Mouse (Mus musculus) kidney, postnatal 4 days (tissue): ENCODE data around the gene Thap3.
A peak's percentile ranks its signal among the peaks of the same experiment; 100 is the strongest.

Experiments used
- DNase-seq, 2 experiments: peaks; one replicate each; pipeline ENCODE4 v3.0.0; 2021; ENCODE audit warnings: mixed read lengths in 2 of 2

Thap3 gene

GRCm38 (mm10) chr4:152008622-152009075 is 19.9 kb upstream of the Thap3 start, which contains the start of gene Klhl21:
Gene Klhl21 (plus strand): TSS chr4:152008803.
- DNase-seq = peak; percentile 95 to 97

DNA sequence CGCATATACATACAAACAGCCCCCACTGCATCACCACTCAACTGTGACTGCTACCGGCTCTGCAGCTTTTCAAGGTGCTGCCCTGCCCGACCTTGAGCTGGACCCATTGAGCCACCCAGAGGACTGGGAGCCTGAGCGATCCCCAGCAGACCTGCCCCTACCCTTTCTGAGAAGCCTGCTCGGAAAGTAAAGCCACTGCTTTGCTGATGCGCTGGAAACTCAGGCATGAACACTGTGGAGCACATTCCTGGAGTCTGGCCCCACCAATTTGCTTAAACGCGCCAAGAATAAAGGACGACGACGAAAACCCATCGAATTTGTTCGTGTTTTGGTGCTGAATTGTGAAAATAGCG is 19.3 kb upstream of the Thap3 start:
- peak; percentile 39 to 62 for DNase-seq

GRCm38 (mm10) chr4:152007481-152008147 is 18.8 kb upstream of the Thap3 start:
- peak; percentile 59 to 76 for DNase-seq

DNA sequence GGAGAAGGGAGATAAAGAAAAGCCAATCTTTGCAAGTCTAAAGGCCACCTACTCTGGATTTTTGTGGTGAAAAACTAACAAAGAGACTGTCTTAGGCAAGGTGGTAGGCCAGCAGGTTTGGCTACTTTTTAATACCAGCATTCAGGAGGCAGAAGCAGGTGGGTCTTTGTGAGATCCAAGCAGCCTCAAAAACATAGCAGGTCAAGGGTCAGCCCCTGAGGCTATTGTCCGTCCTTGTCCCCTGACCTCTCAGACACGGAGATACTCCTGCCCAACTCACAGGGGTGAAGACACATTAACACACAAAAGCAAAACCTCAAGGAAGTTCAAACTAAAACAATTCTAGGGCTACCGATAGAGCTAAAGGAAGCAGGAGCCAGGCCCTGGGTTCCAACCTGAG is 18.0 kb upstream of the Thap3 start:
- no peak for DNase-seq

- DNase-seq = no peak
Measured at GRCm38 (mm10) chr4:152006137-152006536, 17.3 kb upstream of the Thap3 start.

DNA sequence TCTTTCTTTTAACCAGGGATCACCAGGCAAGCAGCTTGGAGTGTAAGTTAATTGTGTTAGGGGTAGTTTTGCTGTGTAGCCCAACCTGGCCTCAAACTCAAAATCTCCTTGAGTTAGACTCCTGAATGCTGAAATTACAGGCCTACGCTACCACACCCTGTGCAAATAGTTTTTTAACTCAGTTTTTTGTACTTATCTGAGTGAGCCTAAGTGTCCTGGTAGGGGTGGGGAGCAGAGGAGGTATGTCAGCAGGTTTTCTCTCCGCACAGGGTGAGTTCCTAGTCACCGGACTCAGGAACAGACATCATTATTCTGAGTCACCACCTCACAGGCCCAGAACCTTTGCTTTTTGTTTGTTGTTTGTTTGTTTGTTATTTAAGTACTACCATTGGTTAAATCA is 13.3 kb upstream of the Thap3 start:
- DNase-seq = no peak

DNA sequence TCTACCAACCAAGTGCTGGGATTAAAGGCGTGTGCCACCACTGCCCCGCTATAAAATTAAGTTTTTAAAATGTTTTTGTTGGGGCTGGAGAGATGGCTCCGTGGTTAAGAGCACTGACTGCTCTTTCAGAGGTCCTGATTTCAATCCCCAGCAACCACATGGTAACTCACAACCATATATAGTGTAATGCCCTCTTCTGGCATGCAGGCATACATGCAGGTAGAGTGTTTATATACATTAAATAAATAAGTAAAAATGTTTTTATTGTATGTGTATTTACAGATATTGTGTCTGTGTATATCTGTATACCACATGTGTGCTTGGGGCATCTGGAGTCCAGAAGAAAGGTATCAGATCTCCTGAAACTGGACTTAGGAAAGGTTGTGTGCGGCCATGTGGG is 12.5 kb upstream of the Thap3 start:
- DNase-seq = no peak

GRCm38 (mm10) chr4:152000906-152001305 is 12.1 kb upstream of the Thap3 start:
- DNase-seq = no peak

DNA sequence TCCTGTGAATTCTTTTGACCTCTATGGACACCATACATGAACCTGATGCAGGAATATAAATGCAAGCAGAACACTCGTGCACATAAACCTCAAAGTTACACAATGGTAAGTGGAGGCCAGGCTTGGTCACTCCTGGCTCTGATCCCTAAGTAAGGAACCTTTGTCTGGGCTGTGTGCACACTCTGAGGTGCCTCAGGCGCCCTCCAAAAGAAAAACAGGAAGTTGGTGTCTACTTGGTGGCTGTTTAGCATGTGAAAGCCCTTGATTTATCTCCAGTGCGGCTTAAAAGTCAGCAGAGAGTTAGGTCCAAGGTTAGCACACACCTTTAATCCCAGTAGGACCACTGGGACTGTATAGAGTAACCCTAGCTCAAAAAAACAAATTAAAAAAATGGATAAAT is 10.7 kb upstream of the Thap3 start:
- no peak for DNase-seq

- DNase-seq = no peak
Measured at GRCm38 (mm10) chr4:151997701-151998100, 8.9 kb upstream of the Thap3 start.

DNA sequence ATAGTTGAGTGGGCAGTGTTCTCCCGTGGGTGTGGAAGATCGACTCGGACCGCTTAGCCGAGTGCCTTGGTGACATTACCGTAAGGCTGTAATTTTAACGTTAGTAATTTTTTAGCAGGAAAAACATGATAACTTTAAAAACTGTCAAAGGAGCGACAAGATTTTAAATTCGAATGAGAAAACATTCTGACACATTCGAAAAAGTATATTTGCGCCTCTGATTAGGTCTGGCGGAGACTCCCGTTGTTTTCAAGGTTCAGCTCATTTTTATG is 8.1 kb upstream of the Thap3 start:
- no peak for DNase-seq

- peak; percentile 99 for DNase-seq
Measured at GRCm38 (mm10) chr4:151996173-151996950, 7.6 kb upstream of the Thap3 start, which contains the start of gene Phf13. Gene Phf13 (minus strand): TSS chr4:151996258.

DNA sequence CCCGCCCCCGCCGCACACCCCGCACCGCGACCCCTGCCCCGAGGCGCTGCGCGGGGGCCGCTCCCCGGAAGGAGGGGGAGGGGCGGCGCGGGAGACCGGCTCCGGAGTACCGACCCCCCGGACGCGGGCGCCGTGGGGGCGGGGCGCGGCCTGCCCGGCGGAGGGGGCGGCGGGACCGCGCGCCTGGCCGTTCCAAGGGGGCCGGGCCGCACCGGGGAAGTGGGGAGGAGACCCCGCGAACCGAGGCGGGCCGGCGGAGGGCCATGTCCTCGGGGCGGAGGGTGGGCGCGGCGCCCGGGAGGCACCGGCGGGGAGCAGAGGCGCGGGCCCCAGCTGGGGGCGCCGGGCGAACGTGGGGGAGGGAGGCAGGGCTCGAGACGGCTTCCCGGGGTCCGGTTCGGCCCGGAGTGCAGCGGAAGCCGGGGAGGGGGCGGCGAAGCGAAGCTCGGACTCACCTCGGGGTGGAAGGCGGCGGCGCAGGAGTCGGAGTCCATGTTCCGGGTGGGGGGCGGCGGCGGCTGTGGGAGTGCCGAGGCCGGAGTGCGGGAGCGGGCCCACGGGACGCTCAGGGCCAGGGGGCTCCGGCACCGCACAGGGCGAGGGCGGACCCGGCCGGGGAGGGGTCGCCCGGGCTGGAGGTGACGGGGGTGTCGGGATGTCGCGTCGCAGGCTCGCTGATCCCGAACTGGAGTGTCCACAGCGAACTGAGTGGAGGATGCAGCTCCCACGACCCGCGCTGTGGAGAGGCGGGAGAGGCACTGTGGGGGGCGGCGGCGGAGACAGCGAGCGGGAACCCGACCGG is 6.8 kb upstream of the Thap3 start:
- DNase-seq = peak; percentile 60 to 76

GRCm38 (mm10) chr4:151994228-151995171 is 5.7 kb upstream of the Thap3 start:
- peak; percentile 62 to 72 for DNase-seq

DNA sequence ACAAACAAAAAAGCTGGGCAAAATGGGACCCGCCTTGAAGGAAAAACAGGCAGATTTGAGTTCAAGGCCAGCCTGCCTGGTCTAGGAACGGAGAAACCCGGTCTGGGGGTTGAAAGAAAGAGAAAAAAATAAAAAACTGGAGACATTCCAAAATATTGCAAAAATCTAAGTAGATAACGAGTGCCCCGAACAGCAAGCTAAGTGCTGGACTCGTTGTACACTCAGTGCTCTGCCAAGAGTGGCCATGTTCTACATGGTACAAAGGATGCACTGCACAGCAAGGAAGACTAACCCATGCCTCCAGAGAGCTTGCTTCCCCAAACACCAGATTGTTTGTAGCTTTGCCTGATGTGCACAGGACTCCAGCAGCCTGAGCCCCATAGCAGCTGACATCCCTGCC is 4.2 kb upstream of the Thap3 start:
- DNase-seq = no peak

DNA sequence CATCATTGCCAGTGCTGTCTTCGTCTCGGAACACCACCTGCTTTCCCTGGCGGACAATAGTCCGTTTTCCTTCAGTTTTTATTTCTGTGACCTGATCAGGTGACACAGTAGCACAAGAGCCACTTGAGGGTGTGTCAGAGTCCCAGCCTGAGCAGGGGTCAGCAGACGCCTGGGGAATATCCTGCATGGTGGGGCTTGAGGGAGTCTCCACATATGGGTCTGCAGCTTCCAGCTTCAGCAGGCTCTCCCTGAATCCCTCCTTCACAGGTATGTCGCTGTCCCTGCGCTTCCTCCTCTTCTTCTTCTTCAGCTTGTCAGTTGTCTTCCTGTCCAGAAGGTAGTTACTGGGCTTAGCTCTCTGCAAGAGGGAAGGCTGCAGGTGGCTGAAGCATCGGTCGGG is 3.3 kb upstream of the Thap3 start:
- DNase-seq = no peak

DNA sequence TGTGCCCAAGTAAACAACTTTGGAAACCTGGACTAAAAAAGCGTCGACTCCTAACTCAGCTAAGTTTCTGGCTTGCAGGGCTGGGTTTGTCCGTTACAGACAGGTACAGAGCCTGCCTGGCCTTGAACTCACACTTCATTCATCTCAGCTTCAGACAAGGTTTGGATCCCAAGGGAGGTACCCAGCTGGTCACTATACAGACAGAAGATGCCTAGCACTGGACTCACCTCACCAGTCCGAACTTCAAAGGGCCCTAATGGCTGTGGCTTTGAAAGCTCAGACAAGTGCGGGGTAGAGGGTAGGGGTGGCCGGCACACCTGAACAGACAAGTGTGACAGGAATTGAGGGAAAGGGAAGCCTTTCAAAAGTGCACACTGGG is 302 bp upstream of the Thap3 start:
- no peak for DNase-seq

DNA sequence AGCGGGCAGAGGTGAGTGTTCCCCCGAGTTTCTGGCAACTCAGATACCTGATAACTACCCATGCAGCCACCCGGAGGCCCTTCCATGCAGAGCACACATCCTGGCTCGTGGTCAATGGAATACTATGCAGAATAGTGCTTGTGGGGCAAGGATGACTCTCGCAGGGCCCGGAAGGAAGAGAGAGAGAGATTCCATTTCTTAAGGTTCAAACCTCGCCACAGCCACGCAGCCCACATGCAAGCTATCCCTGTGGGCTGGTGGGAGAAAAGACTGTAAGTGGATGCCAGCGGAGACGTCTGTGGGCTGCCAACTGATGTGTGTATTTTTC is 819 bp downstream of the Thap3 start:
- DNase-seq = no peak

DNA sequence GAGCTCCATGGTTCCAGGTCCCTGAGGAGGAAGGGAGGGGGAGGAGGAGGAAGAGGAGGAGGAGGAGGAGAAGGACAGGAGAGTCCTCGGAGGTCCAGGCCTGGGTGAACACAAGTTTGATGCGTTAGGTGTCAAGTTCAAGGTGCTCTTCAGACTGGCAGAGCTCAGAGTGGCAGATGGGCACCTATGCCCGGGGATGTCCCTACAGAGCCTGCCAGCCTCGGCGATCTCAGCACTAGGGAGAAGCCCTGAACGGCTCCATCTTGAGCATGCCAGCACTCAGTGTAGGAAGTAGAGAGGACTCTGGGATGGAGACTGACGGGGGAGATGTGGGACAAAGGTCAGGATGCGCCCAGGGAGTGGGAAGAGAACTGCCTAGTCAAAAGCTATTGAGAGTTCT is 2.1 kb downstream of the Thap3 start:
- DNase-seq = no peak

DNA sequence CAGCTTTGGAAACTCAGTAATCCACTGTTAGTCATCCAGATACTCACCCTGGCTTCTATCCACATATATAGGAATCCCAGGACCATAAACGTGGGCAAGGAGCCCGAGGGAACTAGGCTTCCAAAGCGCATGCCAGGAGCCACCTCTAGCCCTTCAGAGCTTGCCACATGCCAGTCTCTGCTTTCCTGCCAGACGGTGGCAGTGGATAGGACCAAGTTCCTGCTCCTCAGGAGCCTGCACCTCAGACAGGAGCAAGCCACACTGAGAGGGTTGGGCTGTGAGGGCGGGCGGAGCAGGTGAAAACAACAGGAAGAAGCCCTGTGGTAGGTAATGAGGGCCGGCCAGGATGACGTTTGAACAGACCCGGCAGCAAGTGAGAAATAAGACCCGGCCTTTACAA is 2.9 kb downstream of the Thap3 start:
- DNase-seq = peak in 1 of 2 experiments; percentile 55

GRCm38 (mm10) chr4:151983560-151983959 is 5.2 kb downstream of the Thap3 start:
- peak; percentile 54 to 72 for DNase-seq

GRCm38 (mm10) chr4:151983043-151983442 is 5.8 kb downstream of the Thap3 start:
- peak in 1 of 2 experiments; percentile 46 for DNase-seq

- peak; percentile 86 to 89 for DNase-seq
Measured at GRCm38 (mm10) chr4:151981363-151981762, 7.4 kb downstream of the Thap3 start.
